Mouse (Mus musculus) right cerebral cortex, adult 2 months (tissue): ENCODE measurements around the gene Gmip.

ENCODE experiments used
- DNase-seq, 2 experiments: peaks; one replicate each; pipeline ENCODE4 v3.0.0; 2021 to 2022; ENCODE audit warnings: low spot score in 2 of 2

Gmip gene

DNA sequence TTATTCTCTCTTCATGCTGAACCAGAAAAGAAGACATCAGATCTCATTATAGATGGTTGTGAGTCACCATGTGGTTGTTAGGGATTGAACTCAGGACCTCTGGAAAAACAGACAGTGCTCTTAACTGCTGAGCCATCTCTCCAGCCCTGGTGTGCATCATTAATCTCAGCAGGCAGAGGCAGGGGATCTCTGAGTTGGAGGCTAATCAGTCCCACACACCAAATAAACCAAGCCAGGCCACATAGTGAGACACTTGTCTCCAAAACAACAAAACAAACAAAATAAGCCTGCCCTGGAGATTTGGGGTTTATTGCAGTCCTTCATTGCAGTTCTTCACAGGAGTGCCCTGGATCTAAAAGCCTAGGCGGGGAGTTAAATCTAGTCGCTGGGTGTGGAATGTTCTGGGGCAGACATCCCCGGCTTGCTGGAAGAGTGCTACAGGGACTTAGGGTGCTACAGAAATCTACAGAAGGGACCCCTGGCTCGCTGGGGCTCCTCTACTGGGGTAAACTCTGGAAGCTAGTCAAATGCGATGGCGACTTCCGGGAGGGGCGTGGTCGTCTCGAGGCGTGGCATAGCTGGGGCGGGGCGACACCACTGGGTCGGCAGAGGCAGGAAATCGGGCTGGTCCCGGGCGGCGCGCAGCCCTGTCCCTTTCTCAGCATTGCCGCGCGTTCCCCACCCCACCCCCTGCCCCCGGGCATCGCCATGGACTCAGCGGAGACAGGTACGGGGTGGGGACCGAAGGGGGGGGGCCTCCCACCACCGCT lies at the start of gene Gmip:
TSS of gene Gmip (plus strand) at position 586 of the 770 bp plus-strand sequence.
- DNase-seq = peak; percentile 54 to 57

- DNase-seq = no peak
These were observed 46.5 kb upstream of the Gmip start for GRCm38 (mm10) chr8:69761814-69762445.

DNA sequence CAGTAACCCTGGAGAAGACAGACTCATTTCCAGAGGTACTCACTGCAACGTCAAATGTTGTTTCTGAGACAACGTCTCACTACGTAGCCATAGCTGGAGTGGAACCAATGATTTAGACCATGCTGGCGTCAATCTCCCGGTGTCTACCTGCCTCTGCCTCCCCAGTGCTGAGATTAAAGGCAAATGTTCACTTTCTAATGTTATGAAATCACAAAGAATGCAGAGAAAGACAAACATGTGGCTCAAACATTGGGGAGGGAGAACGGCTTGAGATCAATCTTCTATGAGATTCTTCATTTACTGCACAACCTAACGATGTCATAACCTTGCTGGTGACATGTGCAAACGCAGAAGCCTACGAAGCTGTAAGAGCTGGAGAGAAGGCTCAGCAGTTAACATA lies 37.3 kb upstream of the Gmip start:
- no peak for DNase-seq

DNA sequence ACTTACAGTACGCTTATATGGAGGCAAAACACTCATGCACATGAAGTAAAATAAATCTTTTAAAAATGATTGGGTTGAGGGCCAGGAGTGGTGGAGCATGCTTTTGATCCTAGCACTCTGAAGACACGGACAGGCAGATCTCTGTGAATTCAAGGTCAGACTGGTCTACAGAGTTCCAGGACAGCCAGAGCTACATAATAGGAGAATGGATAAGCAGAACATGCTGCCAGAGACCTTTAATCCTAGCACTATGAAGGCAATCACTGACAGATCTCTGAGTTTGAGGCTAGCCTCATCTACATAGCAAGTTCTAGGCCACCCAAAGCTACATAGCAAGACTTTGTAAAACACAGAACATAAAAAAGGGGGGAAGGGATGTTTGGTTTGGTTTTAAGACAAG lies 36.4 kb upstream of the Gmip start:
- peak in 1 of 2 experiments; percentile 0 for DNase-seq

GRCm38 (mm10) chr8:69774503-69775148 lies 33.9 kb upstream of the Gmip start, which contains the start of gene Gm20422:
Gene Gm20422 (minus strand): TSS chr8:69774886.
- DNase-seq = peak; percentile 83 to 93

DNA sequence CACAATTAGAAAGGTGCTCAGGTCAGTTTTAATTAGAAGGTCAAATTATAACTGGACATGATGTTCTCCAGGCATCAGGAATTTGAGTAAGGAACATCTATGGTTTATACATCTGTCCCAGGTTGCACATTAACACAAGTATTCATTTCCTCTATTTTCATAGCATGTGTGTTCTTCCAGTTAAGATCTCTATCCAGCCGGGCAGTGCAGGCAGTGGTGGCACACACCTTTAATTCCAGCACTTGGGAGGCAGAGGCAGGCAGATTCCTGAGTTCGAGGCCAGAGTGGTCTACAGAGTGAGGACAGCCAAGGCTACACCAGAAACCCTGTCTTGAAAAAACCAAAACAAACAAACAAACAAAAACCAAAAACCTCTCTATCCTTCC lies 33.3 kb upstream of the Gmip start:
- no peak for DNase-seq

DNA sequence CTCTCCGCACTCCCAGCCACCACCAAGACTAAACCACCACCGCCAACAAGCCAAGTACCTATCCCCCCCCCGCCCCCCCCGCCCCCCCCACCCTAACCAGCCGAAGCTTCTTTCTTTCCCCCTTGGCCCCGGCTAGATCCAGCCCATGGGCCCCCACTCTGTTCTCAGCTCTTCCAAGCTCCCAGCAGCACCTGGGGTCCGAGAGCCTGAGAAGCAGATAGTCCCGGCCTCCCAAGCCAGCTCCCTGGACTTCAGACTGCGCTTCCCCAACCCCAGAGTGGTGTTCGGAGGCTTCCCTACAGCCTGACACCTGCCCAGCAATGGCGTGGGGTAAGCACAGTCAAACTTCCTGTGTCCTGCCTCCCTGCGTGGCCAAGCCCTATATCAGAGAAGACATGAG lies 31.4 kb upstream of the Gmip start:
- peak in 1 of 2 experiments; percentile 1 for DNase-seq

DNA sequence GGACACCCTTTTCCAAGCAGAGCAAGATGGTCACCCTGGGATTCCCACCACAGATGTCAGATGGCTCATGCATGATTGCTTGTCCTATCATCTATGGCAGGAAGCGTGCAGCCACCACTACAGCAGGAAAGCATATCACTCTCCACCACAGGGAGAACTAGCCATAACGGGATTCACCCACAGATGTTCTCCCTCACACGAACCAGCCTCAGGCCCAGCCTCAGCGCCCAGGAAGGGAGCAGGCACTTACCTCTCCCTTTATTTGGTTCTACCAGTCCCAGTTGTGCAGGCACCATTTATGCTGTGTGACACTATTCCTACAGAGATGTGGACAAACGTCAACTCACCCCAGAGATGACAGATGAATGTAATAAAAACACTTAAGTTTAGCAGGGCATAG lies 19.4 kb upstream of the Gmip start:
- DNase-seq = peak in 1 of 2 experiments; percentile 1

- DNase-seq = peak in 1 of 2 experiments; percentile 0
These were observed 18.7 kb upstream of the Gmip start for GRCm38 (mm10) chr8:69789731-69790130.

DNA sequence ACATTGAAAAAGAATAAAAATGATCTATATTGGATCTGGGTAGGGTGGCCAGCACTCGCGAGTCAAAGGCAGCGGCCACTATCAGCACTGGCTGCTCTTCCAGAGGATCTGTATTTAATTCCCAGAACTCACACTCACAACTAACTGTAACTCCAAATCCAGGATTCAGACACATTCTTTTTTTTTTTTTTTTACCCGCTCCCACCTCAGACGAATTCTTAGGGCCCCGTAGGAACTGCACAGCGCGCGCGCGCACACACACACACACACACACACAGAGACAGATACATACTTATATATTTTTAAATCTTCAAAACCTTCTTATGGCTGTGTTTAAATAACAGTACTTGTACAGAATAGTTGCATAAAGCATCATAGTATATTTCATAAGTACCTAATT lies 18.1 kb upstream of the Gmip start:
- peak in 1 of 2 experiments; percentile 2 for DNase-seq

DNA sequence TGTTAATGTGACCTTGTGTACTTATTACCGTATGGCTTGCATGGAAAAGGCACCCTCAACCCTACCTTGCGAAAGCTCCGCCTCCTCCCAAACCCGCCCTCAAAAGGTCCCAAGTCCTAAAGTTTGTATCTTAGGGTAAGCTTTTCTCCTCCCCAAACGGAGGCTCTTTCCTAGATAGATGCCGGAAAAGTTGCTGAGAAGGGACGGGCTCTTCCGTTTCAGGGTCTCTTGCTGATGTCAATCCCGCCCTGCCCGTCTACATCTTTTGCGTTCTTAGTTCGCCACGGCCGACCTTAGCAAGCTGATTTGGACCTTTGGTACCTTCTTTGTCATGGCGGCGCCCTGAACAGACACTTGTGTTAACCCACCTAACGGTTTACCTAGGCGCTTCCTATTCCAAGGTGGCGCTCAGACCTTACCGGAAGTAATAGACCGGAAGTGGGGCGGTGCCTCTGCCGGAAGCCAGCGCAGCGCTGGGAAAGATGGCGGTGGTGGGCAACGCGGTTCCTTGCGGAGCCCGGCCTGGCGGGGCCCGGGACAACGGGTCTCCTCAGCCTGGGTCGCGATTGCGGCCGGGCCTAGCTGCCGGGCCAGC lies 17.6 kb upstream of the Gmip start, which contains the start of the genes Atp13a1 and Zfp866:
TSS of gene Atp13a1 (plus strand) at position 391 of the 595 bp plus-strand sequence.
TSS of gene Zfp866 (minus strand) at position 406 of the 595 bp plus-strand sequence.
- peak; percentile 88 to 92 for DNase-seq

DNA sequence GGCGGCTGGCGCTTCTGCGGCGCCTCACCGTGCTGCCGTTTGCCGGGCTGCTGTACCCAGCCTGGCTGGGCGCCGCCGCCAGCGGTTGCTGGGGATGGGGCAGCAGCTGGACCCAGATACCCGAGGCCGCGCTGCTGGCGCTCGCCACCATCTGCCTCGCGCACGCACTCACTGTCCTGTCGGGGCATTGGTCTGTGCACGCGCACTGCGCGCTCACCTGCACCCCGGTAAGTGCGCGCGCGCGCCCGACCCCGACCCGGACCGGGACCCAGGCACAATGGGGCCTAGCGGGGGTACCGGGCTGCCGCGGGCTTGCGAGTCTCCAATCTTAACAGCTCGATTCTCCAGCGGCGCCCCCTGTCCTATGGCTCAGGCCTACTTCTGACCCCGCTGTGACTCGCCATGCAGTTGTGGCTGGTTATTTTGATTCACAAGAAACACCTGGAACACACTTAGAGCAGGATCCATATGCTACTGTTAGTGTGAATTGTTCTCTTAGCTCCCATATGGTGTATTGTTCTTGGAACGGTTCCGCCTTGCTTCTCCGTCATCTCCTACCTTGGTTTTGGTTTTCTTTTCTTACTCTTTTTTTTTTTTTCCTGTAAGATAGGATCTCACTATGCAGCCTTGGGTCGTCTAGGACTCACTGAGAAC lies 16.9 kb upstream of the Gmip start:
- peak in 1 of 2 experiments; percentile 10 for DNase-seq

DNA sequence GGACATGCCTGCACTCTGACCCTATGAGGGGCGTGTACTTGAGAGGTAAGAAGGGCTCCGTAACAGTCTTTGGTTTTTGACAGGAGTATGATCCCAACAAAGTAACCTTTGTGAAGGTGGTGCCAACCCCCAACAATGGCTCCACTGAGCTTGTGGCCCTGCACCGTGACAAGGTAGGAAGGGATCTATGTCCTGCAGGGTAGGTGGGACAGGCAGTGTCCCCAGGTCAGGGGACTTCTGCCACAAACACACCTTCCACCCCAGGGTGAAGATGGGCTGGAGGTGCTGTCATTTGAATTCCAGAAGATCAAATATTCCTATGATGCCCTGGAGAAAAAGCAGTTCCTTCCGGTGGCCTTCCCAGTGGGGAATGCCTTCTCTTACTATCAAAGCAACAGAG lies 14.8 kb upstream of the Gmip start:
- DNase-seq = no peak

DNA sequence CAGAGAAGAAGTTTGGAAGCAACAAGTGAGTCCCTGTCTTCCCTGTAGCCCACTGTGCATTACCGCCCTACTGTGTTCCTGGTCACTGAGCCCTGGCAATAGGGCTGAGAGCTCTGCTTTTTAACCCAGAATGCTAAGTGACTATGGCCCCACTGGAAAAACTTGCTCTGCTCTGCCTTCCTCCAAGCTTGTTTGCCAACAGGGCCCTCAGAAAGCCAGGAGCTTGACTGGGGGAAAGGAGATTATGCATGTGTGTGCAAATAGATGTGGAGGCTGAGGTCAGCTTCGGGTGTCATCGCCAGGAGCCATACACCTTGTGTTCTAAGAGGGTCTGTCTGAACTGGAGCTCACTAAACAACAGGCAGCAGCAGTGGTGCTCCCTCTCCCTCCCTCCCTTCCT lies 14.4 kb upstream of the Gmip start:
- DNase-seq = no peak

GRCm38 (mm10) chr8:69794901-69795300 lies 13.6 kb upstream of the Gmip start:
- DNase-seq = no peak

DNA sequence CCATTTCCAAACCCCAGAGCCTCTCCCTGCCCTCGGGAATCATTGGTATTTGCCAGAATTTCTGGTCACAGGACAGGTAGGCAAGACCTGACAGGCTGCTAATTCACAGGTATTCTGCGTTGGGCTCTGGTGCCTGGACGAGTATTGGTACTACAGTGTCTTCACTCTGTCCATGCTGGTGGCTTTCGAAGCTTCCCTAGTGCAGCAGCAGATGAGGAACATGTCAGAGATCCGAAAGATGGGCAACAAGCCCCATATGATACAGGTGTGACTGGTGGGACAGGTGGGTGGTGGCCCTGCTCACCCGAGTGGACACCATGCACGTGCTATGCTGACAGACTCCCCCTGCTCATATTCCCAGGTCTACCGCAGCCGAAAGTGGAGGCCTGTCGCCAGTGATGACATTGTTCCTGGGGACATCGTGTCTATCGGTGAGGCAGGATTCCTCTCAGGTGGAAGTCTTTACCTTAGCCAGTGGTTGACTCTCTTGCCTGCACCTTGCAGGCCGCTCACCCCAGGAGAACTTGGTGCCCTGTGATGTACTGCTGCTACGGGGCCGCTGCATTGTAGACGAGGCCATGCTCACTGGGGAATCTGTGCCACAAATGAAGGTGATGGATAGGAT lies 11.6 kb upstream of the Gmip start:
- DNase-seq = no peak

DNA sequence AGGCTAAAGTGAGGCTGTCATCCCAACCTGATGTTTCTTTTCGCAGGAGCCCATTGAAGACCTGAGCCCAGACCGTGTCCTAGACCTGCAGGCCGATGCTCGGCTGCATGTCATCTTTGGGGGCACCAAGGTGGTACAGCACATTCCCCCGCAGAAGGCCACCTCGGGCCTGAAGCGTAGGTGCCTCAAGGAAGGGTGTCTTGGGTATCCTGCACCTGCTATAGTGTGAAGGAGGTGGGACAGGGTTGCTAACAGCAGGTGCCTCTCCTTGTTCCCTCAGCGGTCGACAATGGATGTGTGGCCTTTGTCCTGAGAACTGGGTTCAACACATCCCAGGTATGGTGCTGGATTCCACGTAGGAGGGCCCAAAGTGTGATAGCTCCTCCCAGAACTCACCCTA lies 10.8 kb upstream of the Gmip start:
- DNase-seq = no peak

DNA sequence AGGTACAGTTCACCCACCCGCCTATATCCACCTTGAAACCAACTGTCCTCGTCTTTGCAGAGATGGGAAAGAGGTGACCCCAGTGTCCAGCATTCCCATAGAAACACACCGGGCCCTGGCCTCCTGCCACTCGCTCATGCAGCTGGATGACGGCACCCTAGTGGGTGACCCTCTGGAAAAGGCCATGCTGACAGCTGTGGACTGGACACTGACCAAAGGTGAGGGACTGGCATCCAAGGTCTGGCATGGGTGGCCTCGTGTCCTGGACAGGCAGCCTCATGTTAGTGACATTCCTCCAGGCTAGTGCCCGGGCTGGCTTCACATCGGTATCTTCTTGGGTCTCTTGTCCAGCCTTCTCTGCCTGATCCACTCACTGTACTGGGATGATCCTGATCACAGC lies 9.2 kb upstream of the Gmip start:
- no peak for DNase-seq

GRCm38 (mm10) chr8:69799946-69800345 lies 8.5 kb upstream of the Gmip start:
- no peak for DNase-seq

- no peak for DNase-seq
These were observed 6.7 kb upstream of the Gmip start for GRCm38 (mm10) chr8:69801796-69802195.

GRCm38 (mm10) chr8:69802216-69802615 lies 6.3 kb upstream of the Gmip start:
- no peak for DNase-seq
